Mouse (Mus musculus): ENCODE measurements around the gene Rmnd5a. TPM values are rescaled to one million over a fixed set of nuclear protein-coding genes. Genes with fewer than 3 reads are reported as not detected.

Gene Rmnd5a
- polyA plus RNA-seq (2017; shearing (Covaris generic)): 7.9 TPM

DNA sequence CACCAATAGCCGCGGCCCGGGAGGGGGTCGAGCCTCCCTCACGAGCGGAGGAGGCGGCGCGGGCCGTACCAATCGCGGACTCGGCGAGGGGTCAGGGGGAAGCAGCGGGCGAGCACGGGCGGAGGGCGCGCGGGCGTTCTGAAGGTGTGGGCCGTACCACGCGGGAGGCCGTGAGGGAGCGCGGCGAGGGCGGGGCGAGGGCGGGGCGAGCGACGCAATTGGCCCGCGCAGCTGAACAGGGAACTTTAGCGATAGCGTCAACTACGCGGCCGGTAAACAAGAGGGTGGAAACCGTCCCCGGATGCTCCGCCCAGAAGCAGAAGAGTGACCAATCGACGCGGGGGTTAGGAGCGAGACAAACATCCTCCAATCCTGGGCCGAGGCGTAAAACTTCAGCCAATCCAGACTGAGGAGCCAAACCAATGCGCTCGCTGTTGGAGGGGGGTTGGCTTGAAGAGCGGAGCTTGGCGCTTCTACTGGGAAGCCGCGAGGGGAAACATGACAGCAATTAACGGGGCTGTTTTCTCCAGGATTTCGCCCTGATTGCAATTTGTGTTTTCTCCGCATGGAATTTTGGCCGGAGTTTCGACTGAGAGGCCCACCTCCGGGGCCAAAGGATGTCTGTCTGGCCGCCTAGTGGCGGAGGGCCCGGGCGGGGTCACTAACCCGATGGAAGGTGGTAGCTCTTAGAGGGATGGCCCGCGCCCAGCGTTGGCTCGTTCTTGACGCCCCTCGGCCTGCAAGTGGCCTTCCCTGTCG lies at the start of gene Rmnd5a:
TSS of gene Rmnd5a (minus strand) at position 146 of the 759 bp plus-strand sequence.

DNA sequence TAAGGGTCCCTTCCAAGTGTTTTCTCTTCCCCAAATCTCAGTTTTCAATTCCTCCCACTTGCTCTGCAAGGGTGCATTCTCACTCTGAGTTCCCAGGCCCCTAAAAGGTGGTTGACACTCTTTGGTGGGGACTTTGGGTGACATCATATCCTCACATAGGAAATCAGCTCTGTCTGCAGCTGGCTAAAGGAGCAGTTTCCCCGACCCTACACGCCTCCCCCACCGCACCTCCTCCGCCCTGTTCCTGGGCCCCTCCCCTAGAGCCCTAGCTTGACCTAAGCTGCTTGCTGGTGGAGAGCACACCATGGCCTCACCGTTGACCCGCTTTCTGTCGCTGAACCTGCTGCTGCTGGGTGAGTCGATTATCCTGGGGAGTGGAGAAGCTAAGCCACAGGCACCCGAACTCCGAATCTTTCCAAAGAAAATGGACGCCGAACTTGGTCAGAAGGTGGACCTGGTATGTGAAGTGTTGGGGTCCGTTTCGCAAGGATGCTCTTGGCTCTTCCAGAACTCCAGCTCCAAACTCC lies 67.1 kb downstream of the Rmnd5a start, which contains the start of gene Cd8a:
TSS of gene Cd8a (plus strand) at position 179 of the 527 bp plus-strand sequence.

Other genes with a start within 250 kb of the Rmnd5a start
- not detected for gene Fabp1, start 240.8 kb downstream of the Rmnd5a start, polyA plus RNA-seq (2017; shearing (Covaris generic))
- 108 TPM for gene Krcc1, start 169.0 kb downstream of the Rmnd5a start, polyA plus RNA-seq (2017; shearing (Covaris generic))
- gene Smyd1, start 118.4 kb downstream of the Rmnd5a start, polyA plus RNA-seq (2017; shearing (Covaris generic)): not detected
- gene Cd8b1, start 117.8 kb downstream of the Rmnd5a start, polyA plus RNA-seq (2017; shearing (Covaris generic)): 26.6 TPM
- gene Cd8a, start 67.2 kb downstream of the Rmnd5a start, polyA plus RNA-seq (2017; shearing (Covaris generic)): 3.1 TPM
- gene Rnf103, start 53.3 kb upstream of the Rmnd5a start, polyA plus RNA-seq (2017; shearing (Covaris generic)): 2.1 TPM
- 88.4 TPM for gene Chmp3, start 103.2 kb upstream of the Rmnd5a start, polyA plus RNA-seq (2017; shearing (Covaris generic))
- gene Kdm3a, start 192.4 kb upstream of the Rmnd5a start, polyA plus RNA-seq (2017; shearing (Covaris generic)): 88.4 TPM